Mouse (Mus musculus) lung, postnatal 0 days (tissue): ENCODE data around the gene Gm42878.
A peak's percentile ranks its signal among the peaks of the same experiment; 100 is the strongest.

ENCODE experiments used
- CTCF ChIP-seq: IDR thresholded peaks from 2 replicates; pipeline ENCODE4 v1.5.1; 2016; ENCODE audit warnings: antibody characterized with exemption, mild to moderate bottlenecking
- EP300 ChIP-seq: IDR thresholded peaks from 2 replicates; pipeline ENCODE4 v1.6.1; 2016; ENCODE audit warnings: antibody characterized with exemption, mild to moderate bottlenecking, control low read depth

DNA sequence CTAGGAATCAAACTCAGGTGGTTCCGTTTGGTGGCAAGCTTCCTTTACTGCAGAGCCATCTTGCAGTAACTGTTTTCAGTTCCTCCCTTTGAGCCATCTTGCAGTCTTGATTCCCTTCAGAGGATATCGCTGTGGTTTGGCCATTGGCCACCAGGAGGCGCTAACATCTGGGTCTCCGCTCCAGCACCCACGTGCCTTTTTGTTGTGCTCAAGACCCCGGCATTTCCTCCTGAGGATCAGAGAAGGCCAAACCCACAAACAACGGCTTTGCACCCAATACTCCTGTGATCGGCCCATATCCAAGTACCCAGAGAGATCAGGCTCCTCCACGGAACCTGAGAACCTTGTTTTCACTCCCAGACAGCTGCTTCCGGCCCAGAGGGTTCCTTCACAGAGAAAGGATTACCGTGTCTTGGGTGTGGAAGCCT, 19.2 kb upstream of the Gm42878 start:
- TF ChIP-seq EP300 (no peak; the same call in 1 of the 2 replicates), CTCF (peak; percentile 95)
